Mouse (Mus musculus): ENCODE measurements around the gene Gadd45b. TPM values are rescaled to one million over a fixed set of nuclear protein-coding genes. Genes with fewer than 3 reads are reported as not detected.

The Gadd45b gene
- polyA plus RNA-seq, 1 experiment: 7.8 TPM

GRCm38 (mm10) chr10:80917779-80918434, 12.0 kb upstream of the Gadd45b start, which contains the start of gene Lmnb2:
Gene Lmnb2, minus strand, starts transcription at chr10:80918245.
- H3K27me3 ChIP-seq (ENCODE audit: control insufficient read depth, insufficient read depth, low read length): no peaks in the 10 kb centered on the region; the same call in 1 of the 2 replicates
- peaks cover 10% of the 10 kb centered on the region for H3K4me1 ChIP-seq (ENCODE audit: control insufficient read depth, insufficient read depth, low read length)
- TF ChIP-seq POLR2A (IDR thresholded peaks at IDR 0.05; ENCODE audit: control insufficient read depth, low read depth, low read length) (peak; percentile 26), CTCF (IDR thresholded peaks at IDR 0.05; ENCODE audit: control insufficient read depth, insufficient read depth, insufficient replicate concordance, low read depth, low read length) (no peak)
- H3K4me3 ChIP-seq (ENCODE audit: control insufficient read depth, low read depth, low read length): peak within 1 kb of the TSS; percentile 88
- H3K36me3 ChIP-seq (ENCODE audit: control insufficient read depth, insufficient read depth, low read length): no peaks in the 10 kb centered on the region
- no peak within 1 kb of the TSS for H3K27ac ChIP-seq (ENCODE audit: control insufficient read depth, insufficient read depth, low read depth, low read length)

GRCm38 (mm10) chr10:80921923-80922322, 8.0 kb upstream of the Gadd45b start:
- TF ChIP-seq POLR2A (IDR thresholded peaks at IDR 0.05; ENCODE audit: control insufficient read depth, low read depth, low read length) (no peak), CTCF (IDR thresholded peaks at IDR 0.05; ENCODE audit: control insufficient read depth, insufficient read depth, insufficient replicate concordance, low read depth, low read length) (no peak)
- H3K4me3 ChIP-seq (ENCODE audit: control insufficient read depth, low read depth, low read length): no peak overlapping the region; the same call in 1 of the 2 replicates
- no peak overlapping the region for H3K27ac ChIP-seq (ENCODE audit: control insufficient read depth, insufficient read depth, low read depth, low read length)
- H3K4me1 ChIP-seq (ENCODE audit: control insufficient read depth, insufficient read depth, low read length): peaks cover 13% of the 10 kb centered on the region
- H3K27me3 ChIP-seq (ENCODE audit: control insufficient read depth, insufficient read depth, low read length): no peaks in the 10 kb centered on the region; the same call in 1 of the 2 replicates
- H3K36me3 ChIP-seq (ENCODE audit: control insufficient read depth, insufficient read depth, low read length): no peaks in the 10 kb centered on the region

DNA sequence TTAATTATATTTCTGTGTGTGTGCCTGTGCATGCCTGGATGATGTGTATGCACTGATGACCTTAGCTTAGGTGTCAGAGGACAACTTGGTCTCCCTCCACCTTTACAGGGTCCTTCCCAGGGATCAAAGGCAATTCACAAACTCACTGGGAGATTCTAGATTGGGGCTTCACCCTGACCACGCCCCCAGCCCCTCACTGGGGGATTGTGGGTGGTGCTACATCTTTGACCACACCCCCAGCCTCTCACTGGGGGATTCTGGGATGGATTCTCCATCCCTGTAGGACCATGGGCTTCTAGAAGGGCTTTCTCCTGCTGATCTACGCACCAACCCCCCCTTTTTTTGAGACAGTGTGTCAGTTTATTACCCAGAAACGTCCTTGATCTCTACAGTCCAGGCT, 4.4 kb upstream of the Gadd45b start:
- no peak overlapping the region for H3K4me3 ChIP-seq (ENCODE audit: control insufficient read depth, low read depth, low read length)
- TF ChIP-seq CTCF (IDR thresholded peaks at IDR 0.05; ENCODE audit: control insufficient read depth, insufficient read depth, insufficient replicate concordance, low read depth, low read length) (no peak), POLR2A (IDR thresholded peaks at IDR 0.05; ENCODE audit: control insufficient read depth, low read depth, low read length) (no peak)
- peaks cover 24% of the 10 kb centered on the region for H3K4me1 ChIP-seq (ENCODE audit: control insufficient read depth, insufficient read depth, low read length)
- no peak overlapping the region for H3K27ac ChIP-seq (ENCODE audit: control insufficient read depth, insufficient read depth, low read depth, low read length)
- no peaks in the 10 kb centered on the region; the same call in 1 of the 2 replicates for H3K27me3 ChIP-seq (ENCODE audit: control insufficient read depth, insufficient read depth, low read length)
- no peaks in the 10 kb centered on the region for H3K36me3 ChIP-seq (ENCODE audit: control insufficient read depth, insufficient read depth, low read length)

DNA sequence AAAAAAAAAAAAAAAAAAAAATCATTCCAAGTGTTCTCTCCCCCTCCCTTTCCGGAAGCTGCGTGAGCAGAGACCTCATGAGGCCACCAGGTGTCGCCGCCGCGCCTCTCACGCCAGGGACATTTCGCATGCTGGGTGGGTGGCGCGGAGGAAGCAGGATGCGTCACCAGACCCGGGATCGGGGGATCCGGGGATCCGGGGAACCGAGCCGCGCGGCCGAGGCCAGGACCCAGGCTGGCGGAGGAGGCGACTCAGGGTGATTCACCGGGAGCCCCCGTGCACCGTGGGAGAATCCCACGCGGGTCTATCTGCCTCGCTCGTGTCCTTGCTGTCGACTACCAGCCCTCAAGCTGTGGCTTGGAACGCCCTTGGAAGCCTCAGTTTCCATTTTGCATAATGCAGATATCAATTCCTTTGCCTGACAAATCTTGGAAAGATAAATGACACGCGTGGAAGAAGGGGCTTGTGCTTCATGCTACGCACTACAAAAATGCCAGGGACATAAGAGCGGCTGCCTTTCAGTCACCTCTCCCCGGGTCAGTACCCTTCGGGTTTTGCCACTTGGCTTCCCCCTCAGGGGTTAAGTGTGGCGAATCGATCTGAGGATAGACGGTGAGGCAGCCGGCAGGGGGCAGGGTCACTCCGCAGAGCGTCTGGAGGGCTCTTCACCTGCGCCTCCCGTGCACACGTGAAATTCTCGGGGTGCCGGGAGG, 1.1 kb upstream of the Gadd45b start:
- Histone ChIP-seq H3K27ac (ENCODE audit: control insufficient read depth, insufficient read depth, low read depth, low read length) (peak overlapping the region; percentile 71; the same call in 1 of the 2 replicates), H3K36me3 (ENCODE audit: control insufficient read depth, insufficient read depth, low read length) (no peaks in the 10 kb centered on the region), H3K4me1 (ENCODE audit: control insufficient read depth, insufficient read depth, low read length) (peaks cover 43% of the 10 kb centered on the region)

GRCm38 (mm10) chr10:80930361-80931152, 684 bp downstream of the Gadd45b start:
- Histone ChIP-seq H3K27me3 (ENCODE audit: control insufficient read depth, insufficient read depth, low read length) (no peaks in the 10 kb centered on the region), H3K27ac (ENCODE audit: control insufficient read depth, insufficient read depth, low read depth, low read length) (peak overlapping the region; percentile 80), H3K4me3 (ENCODE audit: control insufficient read depth, low read depth, low read length) (peak overlapping the region; percentile 89), H3K4me1 (ENCODE audit: control insufficient read depth, insufficient read depth, low read length) (peaks cover 43% of the 10 kb centered on the region), H3K36me3 (ENCODE audit: control insufficient read depth, insufficient read depth, low read length) (no peaks in the 10 kb centered on the region)
- TF ChIP-seq CTCF (IDR thresholded peaks at IDR 0.05; ENCODE audit: control insufficient read depth, insufficient read depth, insufficient replicate concordance, low read depth, low read length) (no peak), POLR2A (IDR thresholded peaks at IDR 0.05; ENCODE audit: control insufficient read depth, low read depth, low read length) (no peak)

More for the DNA sequence above, 1.1 kb upstream of the Gadd45b start:
- no peak; the same call in 1 of the 2 replicates for TF ChIP-seq POLR2A (IDR thresholded peaks at IDR 0.05; ENCODE audit: control insufficient read depth, low read depth, low read length)
- peak; percentile 73 for TF ChIP-seq CTCF (IDR thresholded peaks at IDR 0.05; ENCODE audit: control insufficient read depth, insufficient read depth, insufficient replicate concordance, low read depth, low read length)
- Histone ChIP-seq H3K4me3 (ENCODE audit: control insufficient read depth, low read depth, low read length) (peak overlapping the region; percentile 66), H3K27me3 (ENCODE audit: control insufficient read depth, insufficient read depth, low read length) (no peaks in the 10 kb centered on the region)

DNA sequence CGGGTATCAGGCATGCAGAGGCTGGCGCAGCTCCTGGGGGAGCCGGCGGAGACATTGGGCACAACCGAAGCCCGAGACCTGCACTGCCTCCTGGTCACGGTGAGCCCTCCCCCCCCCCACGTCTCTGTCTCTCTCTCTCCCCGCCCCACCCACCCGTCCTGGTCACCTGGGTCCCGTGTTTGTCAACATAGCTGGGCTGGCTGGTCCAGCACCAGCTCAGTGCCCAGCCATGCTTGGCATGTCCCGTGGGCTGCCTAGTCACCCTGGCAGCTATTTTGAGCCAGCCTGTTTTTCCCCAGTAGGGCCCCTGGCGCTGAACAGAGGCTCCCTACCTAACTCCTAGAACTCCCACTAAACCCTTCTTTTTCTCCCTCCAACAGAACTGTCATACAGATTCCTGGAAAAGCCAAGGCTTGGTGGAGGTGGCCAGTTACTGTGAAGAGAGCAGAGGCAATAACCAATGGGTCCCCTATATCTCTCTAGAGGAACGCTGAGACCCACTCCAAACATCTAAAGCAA, 1.3 kb downstream of the Gadd45b start:
- Histone ChIP-seq H3K36me3 (ENCODE audit: control insufficient read depth, insufficient read depth, low read length) (no peaks in the 10 kb centered on the region), H3K4me3 (ENCODE audit: control insufficient read depth, low read depth, low read length) (peak overlapping the region; percentile 89), H3K4me1 (ENCODE audit: control insufficient read depth, insufficient read depth, low read length) (peaks cover 41% of the 10 kb centered on the region), H3K27ac (ENCODE audit: control insufficient read depth, insufficient read depth, low read depth, low read length) (no peak overlapping the region), H3K27me3 (ENCODE audit: control insufficient read depth, insufficient read depth, low read length) (no peaks in the 10 kb centered on the region)
- TF ChIP-seq CTCF (IDR thresholded peaks at IDR 0.05; ENCODE audit: control insufficient read depth, insufficient read depth, insufficient replicate concordance, low read depth, low read length) (no peak), POLR2A (IDR thresholded peaks at IDR 0.05; ENCODE audit: control insufficient read depth, low read depth, low read length) (no peak)

Measured in testis, adult 2 months (tissue).